Mouse (Mus musculus) lung, adult 2 months (tissue): ENCODE data around the gene Apobec3.

Experiments used
- CTCF ChIP-seq: fragments of 200-500 bp; IDR thresholded peaks from 2 replicates; pipeline ENCODE4 v1.5.1; 2011; ENCODE audit warnings: mild to moderate bottlenecking, low read length, control low read depth; ENCODE audit not compliant: insufficient read depth
- POLR2A ChIP-seq: fragments of 200-500 bp; IDR thresholded peaks from 2 replicates; pipeline ENCODE4 v1.6.1; 2011; ENCODE audit warnings: low read depth, mild to moderate bottlenecking, control low read depth, low read length, borderline replicate concordance; ENCODE audit errors: extremely low read depth

- TF ChIP-seq CTCF (no peak), POLR2A (peak; percentile 19; the same call in 1 of the 2 replicates)
Observed at GRCm38 (mm10) chr15:79917111-79917720, 25.8 kb downstream of the Apobec3 start.
